Mouse (Mus musculus) bone marrow, adult 2 months (tissue): ENCODE measurements at regions not wholly inside any gene's neighbourhood (a gene's known extent, or its start where the extent isn't known, plus 50 kb on each side); places are given as distances from the start of the nearest gene placed in this dataset.

Experiments used
- CTCF ChIP-seq: fragments of 200-500 bp; IDR thresholded peaks from 2 replicates; pipeline ENCODE4 v1.5.1; 2011; ENCODE audit warnings: low read length, control low read depth; ENCODE audit not compliant: control insufficient read depth, insufficient read depth
- POLR2A ChIP-seq: fragments of 200-500 bp; IDR thresholded peaks from 2 replicates; pipeline ENCODE4 v1.6.1; 2011; ENCODE audit warnings: low read depth, mild to moderate bottlenecking, control low read depth, low read length, borderline replicate concordance; ENCODE audit not compliant: control insufficient read depth

GRCm38 (mm10) chr7:73198069-73198468 is 177.2 kb upstream of the Rgma start:
- TF ChIP-seq POLR2A: no peak
- TF ChIP-seq CTCF: no peak
